Mouse (Mus musculus) inflammation-experienced regulatory T-cells, adult 6 months (primary cell): ENCODE results near the gene Hsd3b5. TPM values are rescaled to one million over a fixed set of nuclear protein-coding genes. Genes with fewer than 3 reads are reported as not detected.
"Not testable (repeated sequence)": the region's sequence is repeated elsewhere in the genome, so short reads cannot be mapped to it uniquely, and the experiment has no call there.

ENCODE experiments used
- ATAC-seq: one replicate; pipeline ENCODE4 v1.8.0; 2017
- polyA plus RNA-seq, 3 experiments: library from polyadenylated mRNA; unstranded; fragments of 100-300 nt; shearing (Covaris generic); gene quantifications; one replicate each; pipeline ENCODE4 v1.2.1; 2017

Hsd3b5 gene
- not detected for polyA plus RNA-seq

- ATAC-seq = no peak
Measured at GRCm38 (mm10) chr3:98630152-98630551, at the start of gene Hsd3b5. TSS of gene Hsd3b5 (minus strand) at chr3:98630252.

- no peak for ATAC-seq
Measured at GRCm38 (mm10) chr3:98635145-98635544, 5.1 kb upstream of the Hsd3b5 start.

- ATAC-seq = no peak
Measured at GRCm38 (mm10) chr3:98629633-98630032, 419 bp downstream of the Hsd3b5 start.

- not testable (repeated sequence) for ATAC-seq
Measured at GRCm38 (mm10) chr3:98616786-98617185, 13.3 kb downstream of the Hsd3b5 start.

GRCm38 (mm10) chr3:98616244-98616643 lies 13.8 kb downstream of the Hsd3b5 start:
- ATAC-seq = not testable (repeated sequence)

- ATAC-seq = not testable (repeated sequence)
Measured at GRCm38 (mm10) chr3:98614406-98614927, 15.6 kb downstream of the Hsd3b5 start.

- ATAC-seq = no peak
Measured at GRCm38 (mm10) chr3:98613963-98614362, 16.1 kb downstream of the Hsd3b5 start.

- not testable (repeated sequence) for ATAC-seq
Measured at GRCm38 (mm10) chr3:98613540-98613939, 16.5 kb downstream of the Hsd3b5 start.

GRCm38 (mm10) chr3:98588707-98589106 lies 41.3 kb downstream of the Hsd3b5 start, which contains the start of gene Gm10681:
TSS of gene Gm10681 (minus strand) at chr3:98588807.
- no peak for ATAC-seq

GRCm38 (mm10) chr3:98587721-98588120 lies 42.3 kb downstream of the Hsd3b5 start:
- no peak for ATAC-seq

- not testable (repeated sequence) for ATAC-seq
Measured at GRCm38 (mm10) chr3:98582622-98583021, 47.4 kb downstream of the Hsd3b5 start.

- not testable (repeated sequence) for ATAC-seq
Measured at GRCm38 (mm10) chr3:98582202-98582601, 47.9 kb downstream of the Hsd3b5 start.

- ATAC-seq = not testable (repeated sequence)
Measured at GRCm38 (mm10) chr3:98581024-98581423, 49.0 kb downstream of the Hsd3b5 start.

Other genes with a start within 250 kb of the Hsd3b5 start
- not detected for gene Zfp697, start 247.8 kb downstream of the Hsd3b5 start, polyA plus RNA-seq
- gene Gm4450, start 173.1 kb downstream of the Hsd3b5 start, polyA plus RNA-seq = not detected
- gene Hsd3b4, start 119.7 kb downstream of the Hsd3b5 start, polyA plus RNA-seq = not detected
- not detected for gene Gm10681, start 41.4 kb downstream of the Hsd3b5 start, polyA plus RNA-seq
- not detected for gene Hsd3b2, start 94.3 kb upstream of the Hsd3b5 start, polyA plus RNA-seq
- under 1 TPM in 1 of 3 experiments, not detected in 2; 0.19 TPM for gene Hsd3b3, start 132.9 kb upstream of the Hsd3b5 start, polyA plus RNA-seq
- gene Hsd3b6, start 184.2 kb upstream of the Hsd3b5 start, polyA plus RNA-seq = not detected
- not detected for gene Hsd3b1, start 229.5 kb upstream of the Hsd3b5 start, polyA plus RNA-seq